Mouse (Mus musculus) heart, adult 2 months (tissue): ENCODE measurements around the gene Lpcat3.

Experiments used
- EP300 ChIP-seq: fragments of 200-500 bp; IDR thresholded peaks from 2 replicates; pipeline ENCODE4 v1.6.1; 2011; ENCODE audit warnings: low read depth, low read length, control low read depth; ENCODE audit not compliant: insufficient read depth
- POLR2A ChIP-seq: fragments of 200-500 bp; IDR thresholded peaks from 2 replicates; pipeline ENCODE4 v1.6.1; 2011; ENCODE audit warnings: mild to moderate bottlenecking, low read depth, low read length, control low read depth; ENCODE audit not compliant: insufficient read depth

DNA sequence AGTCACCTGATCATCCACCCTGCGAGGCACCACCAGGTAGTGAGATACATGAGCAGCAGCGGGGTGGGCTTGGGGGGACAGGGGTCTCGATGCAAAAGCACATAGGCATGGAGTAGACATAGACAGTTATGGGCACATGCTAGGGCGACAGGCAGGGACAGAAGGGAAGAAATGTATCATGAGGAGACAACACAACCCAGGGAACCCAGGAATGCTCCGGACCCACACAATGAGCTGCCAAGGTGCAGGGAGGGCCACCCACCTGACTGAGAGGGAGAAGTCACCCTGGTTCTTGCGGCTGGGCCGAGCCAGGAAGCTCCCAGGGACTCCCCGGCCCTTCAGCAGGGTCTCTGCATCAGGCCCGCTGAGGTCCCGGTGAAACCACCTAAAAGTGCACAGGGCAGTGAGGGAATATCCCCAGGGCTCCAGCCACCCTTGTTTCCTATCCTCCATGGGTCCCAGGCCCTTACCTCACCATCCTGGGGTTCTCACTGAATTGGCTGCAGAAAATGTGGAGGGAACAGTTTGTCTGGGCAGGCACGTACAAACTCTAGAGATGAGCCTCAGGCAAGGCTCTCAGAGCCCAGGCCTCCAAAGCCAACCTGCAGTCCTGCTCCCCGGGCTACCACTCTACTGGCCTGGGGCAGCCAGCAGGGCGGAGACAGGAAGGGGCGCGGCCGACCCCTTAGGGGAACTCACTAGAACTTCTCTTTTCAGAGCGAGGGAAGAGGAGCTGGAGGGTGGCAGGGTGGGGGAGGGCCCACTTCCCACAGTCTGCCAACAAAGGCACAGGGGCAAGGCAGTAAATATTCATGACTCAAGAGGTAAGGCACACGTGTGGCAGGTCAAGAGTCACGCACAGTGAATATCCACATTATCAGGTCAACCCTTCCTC is 69.9 kb downstream of the Lpcat3 start:
- TF ChIP-seq POLR2A (no peak; the same call in 1 of the 2 replicates), EP300 (no peak)
